Mouse (Mus musculus): ENCODE measurements around the gene Jam2. TPM values are rescaled to one million over a fixed set of nuclear protein-coding genes. Genes with fewer than 3 reads are reported as not detected.

The Jam2 gene
- total and polyA plus RNA-seq, 2 experiments: 2.4 to 9.8 TPM

DNA sequence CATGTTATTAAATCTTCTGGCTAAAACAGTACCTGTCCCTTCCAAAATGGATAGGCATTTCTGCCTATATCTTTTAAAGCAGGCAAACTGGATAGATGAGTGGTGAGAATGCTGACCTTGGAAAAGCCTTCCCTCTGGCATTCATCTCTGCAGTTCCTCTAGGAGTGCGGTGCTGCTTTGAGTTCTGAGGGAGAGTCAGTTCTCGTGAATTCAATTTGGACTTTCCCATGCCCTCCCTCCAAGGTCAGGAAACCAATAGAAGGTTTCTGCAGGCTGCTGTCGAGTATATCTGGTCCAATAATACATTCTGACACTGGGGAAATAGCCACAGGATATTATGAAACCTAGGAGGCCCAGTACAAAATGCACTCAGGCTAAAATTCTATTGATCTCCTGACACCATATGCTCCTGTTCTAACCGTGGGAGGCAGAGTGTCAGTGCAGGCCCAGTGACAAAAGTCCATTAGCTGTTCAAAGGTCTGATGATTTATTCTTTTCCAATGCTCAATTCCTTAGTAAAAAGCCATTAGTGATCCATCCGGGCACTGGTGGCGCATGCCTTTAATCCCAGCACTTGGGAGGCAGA, 28.1 kb upstream of the Jam2 start:
- H3K9ac ChIP-seq (ENCODE audit: low read depth, low read length): peak overlapping the region; percentile 63
- H3K27me3 ChIP-seq (ENCODE audit: control insufficient read depth, insufficient read depth, low read length): no peaks in the 10 kb centered on the region
- H3K79me2 ChIP-seq (ENCODE audit: control insufficient read depth, insufficient read depth, low read length): no peaks in the 10 kb centered on the region
- peaks cover 5% of the 10 kb centered on the region for H3K4me1 ChIP-seq (ENCODE audit: control insufficient read depth, insufficient read depth, low read length)
- peak; percentile 95 for DNase-seq (ENCODE audit: extremely low read depth, low read depth, low spot score)
- TF ChIP-seq POLR2A (IDR thresholded peaks at IDR 0.05; ENCODE audit: extremely low read depth, insufficient read depth, low read length) (no peak), CTCF (IDR thresholded peaks at IDR 0.05; ENCODE audit: low read depth, low read length) (no peak)
- H3K4me3 ChIP-seq (ENCODE audit: insufficient read depth, low read depth, low read length): peak overlapping the region; percentile 54
- H3K27ac ChIP-seq (replicated peaks; ENCODE audit: insufficient read depth, low read depth, low read length): peak overlapping the region; percentile 95
- WGBS: 21% methylated on average over 6 of the region's 6 CpGs
- no peaks in the 10 kb centered on the region for H3K36me3 ChIP-seq (ENCODE audit: control insufficient read depth, insufficient read depth, low read length)

DNA sequence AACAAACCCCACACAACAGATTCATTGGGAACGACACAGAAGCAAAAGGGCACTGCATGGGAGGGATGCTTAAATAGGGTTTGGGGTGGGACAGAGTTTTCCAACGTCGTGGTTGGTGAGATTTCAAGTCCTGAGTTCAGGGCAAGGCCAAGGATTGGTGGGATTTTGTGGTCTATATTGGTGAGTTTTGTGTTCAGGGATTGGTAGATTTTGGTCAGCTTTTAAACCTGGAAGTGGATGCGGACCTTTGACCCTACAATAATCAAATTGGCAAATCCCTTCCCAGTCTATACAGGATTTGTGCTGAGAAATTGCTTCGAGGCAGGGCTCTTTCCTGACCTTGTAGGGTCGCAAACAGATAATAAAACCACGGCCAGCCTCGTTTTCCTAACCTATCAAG, 6.0 kb upstream of the Jam2 start:
- WGBS: 82% methylated on average over 8 of the region's 8 CpGs
- H3K4me3 ChIP-seq (ENCODE audit: insufficient read depth, low read depth, low read length): no peak overlapping the region
- no peaks in the 10 kb centered on the region for H3K36me3 ChIP-seq (ENCODE audit: control insufficient read depth, insufficient read depth, low read length)
- no peak overlapping the region for H3K27ac ChIP-seq (replicated peaks; ENCODE audit: insufficient read depth, low read depth, low read length)
- H3K4me1 ChIP-seq (ENCODE audit: control insufficient read depth, insufficient read depth, low read length): no peaks in the 10 kb centered on the region
- TF ChIP-seq CTCF (IDR thresholded peaks at IDR 0.05; ENCODE audit: low read depth, low read length) (no peak), POLR2A (IDR thresholded peaks at IDR 0.05; ENCODE audit: extremely low read depth, insufficient read depth, low read length) (no peak)
- H3K9ac ChIP-seq (ENCODE audit: low read depth, low read length): no peak overlapping the region
- H3K79me2 ChIP-seq (ENCODE audit: control insufficient read depth, insufficient read depth, low read length): no peaks in the 10 kb centered on the region
- H3K27me3 ChIP-seq (ENCODE audit: control insufficient read depth, insufficient read depth, low read length): no peaks in the 10 kb centered on the region
- DNase-seq (ENCODE audit: extremely low read depth, low read depth, low spot score): no peak

DNA sequence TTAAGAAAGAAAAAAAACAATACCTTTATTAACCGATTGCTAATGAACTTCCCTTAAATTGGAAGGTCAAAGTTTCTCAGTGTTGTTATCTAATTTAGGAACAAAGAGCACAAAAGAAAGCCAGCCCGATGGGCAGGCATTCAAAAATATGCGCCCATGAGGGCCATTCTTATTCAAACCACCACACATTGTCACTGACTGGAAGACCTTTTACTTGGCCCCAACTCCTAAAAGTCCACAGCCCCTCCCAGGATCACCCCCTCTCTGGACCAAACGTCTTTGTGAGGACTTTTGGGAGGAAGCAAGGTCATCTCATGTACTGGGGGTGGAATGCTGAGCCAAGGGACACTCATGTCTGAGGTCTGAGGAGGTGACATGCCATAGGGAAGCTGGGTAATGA, 4.7 kb upstream of the Jam2 start:
- Histone ChIP-seq H3K9ac (ENCODE audit: low read depth, low read length) (no peak overlapping the region), H3K4me1 (ENCODE audit: control insufficient read depth, insufficient read depth, low read length) (no peaks in the 10 kb centered on the region), H3K27ac (replicated peaks; ENCODE audit: insufficient read depth, low read depth, low read length) (no peak overlapping the region), H3K79me2 (ENCODE audit: control insufficient read depth, insufficient read depth, low read length) (no peaks in the 10 kb centered on the region), H3K27me3 (ENCODE audit: control insufficient read depth, insufficient read depth, low read length) (no peaks in the 10 kb centered on the region), H3K4me3 (ENCODE audit: insufficient read depth, low read depth, low read length) (no peak overlapping the region), H3K36me3 (ENCODE audit: control insufficient read depth, insufficient read depth, low read length) (no peaks in the 10 kb centered on the region)
- 68% methylated on average over 4 of the region's 4 CpGs for WGBS
- no peak for DNase-seq (ENCODE audit: extremely low read depth, low read depth, low spot score)
- TF ChIP-seq CTCF (IDR thresholded peaks at IDR 0.05; ENCODE audit: low read depth, low read length) (no peak), POLR2A (IDR thresholded peaks at IDR 0.05; ENCODE audit: extremely low read depth, insufficient read depth, low read length) (no peak)

GRCm38 (mm10) chr16:84769619-84770464, 4.1 kb upstream of the Jam2 start:
- DNase-seq (ENCODE audit: extremely low read depth, low read depth, low spot score): no peak
- 84% methylated on average over 19 of the region's 19 CpGs for WGBS

GRCm38 (mm10) chr16:84770891-84771290, 3.0 kb upstream of the Jam2 start:
- Histone ChIP-seq H3K27ac (replicated peaks; ENCODE audit: insufficient read depth, low read depth, low read length) (no peak overlapping the region), H3K4me3 (ENCODE audit: insufficient read depth, low read depth, low read length) (no peak overlapping the region), H3K79me2 (ENCODE audit: control insufficient read depth, insufficient read depth, low read length) (no peaks in the 10 kb centered on the region), H3K4me1 (ENCODE audit: control insufficient read depth, insufficient read depth, low read length) (peaks cover 4% of the 10 kb centered on the region; the same call in 1 of the 2 replicates), H3K9ac (ENCODE audit: low read depth, low read length) (no peak overlapping the region), H3K36me3 (ENCODE audit: control insufficient read depth, insufficient read depth, low read length) (no peaks in the 10 kb centered on the region), H3K27me3 (ENCODE audit: control insufficient read depth, insufficient read depth, low read length) (0 out of 2 replicates have a peak, but pooled peaks cover 4% of the 10 kb centered on the region)
- DNase-seq (ENCODE audit: extremely low read depth, low read depth, low spot score): no peak
- WGBS: 66% methylated on average over 7 of the region's 7 CpGs
- no peak for TF ChIP-seq POLR2A (IDR thresholded peaks at IDR 0.05; ENCODE audit: extremely low read depth, insufficient read depth, low read length)
- no peak for TF ChIP-seq CTCF (IDR thresholded peaks at IDR 0.05; ENCODE audit: low read depth, low read length)

More at GRCm38 (mm10) chr16:84769619-84770464, 4.1 kb upstream of the Jam2 start:
- Histone ChIP-seq H3K27ac (replicated peaks; ENCODE audit: insufficient read depth, low read depth, low read length) (no peak overlapping the region), H3K79me2 (ENCODE audit: control insufficient read depth, insufficient read depth, low read length) (no peaks in the 10 kb centered on the region), H3K27me3 (ENCODE audit: control insufficient read depth, insufficient read depth, low read length) (0 out of 2 replicates have a peak, but pooled peaks cover 4% of the 10 kb centered on the region), H3K4me1 (ENCODE audit: control insufficient read depth, insufficient read depth, low read length) (peaks cover 4% of the 10 kb centered on the region; the same call in 1 of the 2 replicates), H3K36me3 (ENCODE audit: control insufficient read depth, insufficient read depth, low read length) (no peaks in the 10 kb centered on the region), H3K9ac (ENCODE audit: low read depth, low read length) (no peak overlapping the region), H3K4me3 (ENCODE audit: insufficient read depth, low read depth, low read length) (no peak overlapping the region)
- TF ChIP-seq POLR2A (IDR thresholded peaks at IDR 0.05; ENCODE audit: extremely low read depth, insufficient read depth, low read length): no peak
- TF ChIP-seq CTCF (IDR thresholded peaks at IDR 0.05; ENCODE audit: low read depth, low read length): no peak
